In genomic region chr4:133700905-133701368, GRCm38 (mm10) we compare ENCODE assay signal across 9 mouse cellular contexts. TPM values are rescaled to one million over a fixed set of nuclear protein-coding genes. Genes with fewer than 3 reads are reported as not detected.
DNase-seq lines count a peak whose midpoint lies in the region; ATAC-seq and TF ChIP-seq lines count a peak whose summit lies in the region.
"Had no signal": no experiment of that assay in that cellular context is flagged by ENCODE, and none has a peak within 500 bp of the region (broad histone marks: within the 10 kb centered on the region; RNA-seq: fewer than 3 reads in every experiment).

No protein-coding gene starts in this region.

- H3K9ac ChIP-seq in forebrain, postnatal 0 days = no peak overlapping the region
- no peak overlapping the region for H3K9ac ChIP-seq in forebrain, embryonic 11.5 days (ENCODE audit: low read length)

- H3K27ac ChIP-seq in forebrain, postnatal 0 days (ENCODE audit: low read depth, low read length) = peak overlapping the region; percentile 15; the same call in 1 of the 2 replicates
- H3K27ac ChIP-seq in forebrain, embryonic 11.5 days (ENCODE audit: low read depth, low read length) = no peak overlapping the region
- peak overlapping the region; percentile 49 for H3K27ac ChIP-seq in bone marrow macrophage, adult 2 months (ENCODE audit: insufficient read depth, low read depth, low read length)
- H3K27ac ChIP-seq: macrophage had no signal

- TF ChIP-seq POLR2A in bone marrow macrophage, adult 2 months (IDR thresholded peaks at IDR 0.05; ENCODE audit: borderline replicate concordance, low read depth, low read length) = no peak

- peak; percentile 91 for ATAC-seq in forebrain, postnatal 0 days
- no peak for ATAC-seq in forebrain, embryonic 11.5 days (replicated peaks; ENCODE audit: low FRiP score)

- no peak overlapping the region for H3K4me2 ChIP-seq in forebrain, postnatal 0 days (ENCODE audit: low read depth)
- H3K4me2 ChIP-seq in forebrain, embryonic 11.5 days (ENCODE audit: low read depth, low read length, severe bottlenecking) = no peak overlapping the region

- H3K4me1 ChIP-seq in forebrain, postnatal 0 days (ENCODE audit: insufficient read depth) = no peaks in the 10 kb centered on the region
- no peaks in the 10 kb centered on the region for H3K4me1 ChIP-seq in forebrain, embryonic 11.5 days (replicated peaks; ENCODE audit: control insufficient read depth, insufficient read depth, low read length)
- peaks cover 47% of the 10 kb centered on the region for H3K4me1 ChIP-seq in bone marrow macrophage, adult 2 months (ENCODE audit: control insufficient read depth, insufficient read depth, low read length)

- DNase-seq in forebrain, postnatal 0 days = peak; percentile 69
- DNase-seq in forebrain, embryonic 11.5 days (ENCODE audit: low spot score) = no peak
- peak; percentile 99 for DNase-seq in heart, adult 11 months
- peak; percentile 35 to 47 for DNase-seq in kidney, postnatal 4 days
- peak; percentile 63 for DNase-seq in lung, postnatal 14 days
- no peak for DNase-seq in thymus, postnatal 0 days (ENCODE audit: low spot score)
- no peak for DNase-seq in c-Kit-positive CD71-positive TER-119-positive erythroid progenitor cells, embryonic 14.5 days (ENCODE audit: low spot score)

- TF ChIP-seq CTCF in forebrain, postnatal 0 days (IDR thresholded peaks at IDR 0.05; ENCODE audit: low read depth) = no peak
- TF ChIP-seq CTCF in bone marrow macrophage, adult 2 months (IDR thresholded peaks at IDR 0.05; ENCODE audit: low read depth, low read length) = no peak

- H3K9me3 ChIP-seq in forebrain, postnatal 0 days (ENCODE audit: low read length) = no peaks in the 10 kb centered on the region
- H3K9me3 ChIP-seq in forebrain, embryonic 11.5 days (ENCODE audit: control insufficient read depth, low read length) = no peaks in the 10 kb centered on the region

- peaks cover 8% of the 10 kb centered on the region for H3K36me3 ChIP-seq in forebrain, postnatal 0 days (ENCODE audit: insufficient read depth)
- peaks cover 5% of the 10 kb centered on the region; the same call in 1 of the 2 replicates for H3K36me3 ChIP-seq in forebrain, embryonic 11.5 days (ENCODE audit: control insufficient read depth, insufficient read depth, low read length)

- no peaks in the 10 kb centered on the region for H3K27me3 ChIP-seq in forebrain, postnatal 0 days (ENCODE audit: insufficient read depth, low read length)
- no peaks in the 10 kb centered on the region for H3K27me3 ChIP-seq in forebrain, embryonic 11.5 days (ENCODE audit: control insufficient read depth, insufficient read depth, low read length)

- 56% methylated on average over 11 of the region's 11 CpGs for WGBS in forebrain, postnatal 0 days
- WGBS in forebrain, embryonic 11.5 days = 95% methylated on average over 11 of the region's 11 CpGs

- no peak overlapping the region for H3K4me3 ChIP-seq in forebrain, postnatal 0 days (ENCODE audit: low read depth, low read length)
- H3K4me3 ChIP-seq in forebrain, embryonic 11.5 days (ENCODE audit: low read depth, low read length) = no peak overlapping the region
- H3K4me3 ChIP-seq in bone marrow macrophage, adult 2 months (ENCODE audit: insufficient read depth, low read length) = no peak overlapping the region

RNA-seq across cellular contexts. Expression of gene Pigv, which starts 28.5 kb away (rescaled TPM):
- 9.5 and 12.0 TPM in 2 replicates for total RNA-seq in forebrain, postnatal 0 days (2014; rRNA removed)
- 9.2 and 12.5 TPM in 2 replicates for polyA plus RNA-seq in forebrain, postnatal 0 days (2015; fragmentation: Nextera tagmentation; extraction: Ambion mirVana)
- 17.2 and 17.8 TPM in 2 replicates for polyA plus RNA-seq in forebrain, embryonic 11.5 days (2014; fragmentation: Nextera tagmentation; extraction: Ambion mirVana)
- 15.5 and 16.6 TPM in 2 replicates for polyA plus RNA-seq in bone marrow macrophage, adult 2 months (2012; ENCODE audit: insufficient read depth, insufficient read length, missing spikeins)
- 18.6 and 19.4 TPM in 2 replicates for polyA plus RNA-seq in thymus, postnatal 0 days (2015; fragmentation: Nextera tagmentation; extraction: Ambion mirVana)

RNA-seq across cellular contexts. Expression of gene Zdhhc18, which starts 51.0 kb away (rescaled TPM):
- 14.8 and 21.2 TPM in 2 replicates for total RNA-seq in forebrain, postnatal 0 days (2014; rRNA removed)
- polyA plus RNA-seq in forebrain, postnatal 0 days (2015; fragmentation: Nextera tagmentation; extraction: Ambion mirVana) = 9.3 and 9.6 TPM in 2 replicates
- 4.8 and 6.3 TPM in 2 replicates for polyA plus RNA-seq in forebrain, embryonic 11.5 days (2014; fragmentation: Nextera tagmentation; extraction: Ambion mirVana)
- polyA plus RNA-seq in bone marrow macrophage, adult 2 months (2012; ENCODE audit: insufficient read depth, insufficient read length, missing spikeins) = 19.4 and 27.4 TPM in 2 replicates
- polyA plus RNA-seq in thymus, postnatal 0 days (2015; fragmentation: Nextera tagmentation; extraction: Ambion mirVana) = 6.7 and 10.5 TPM in 2 replicates

RNA-seq across cellular contexts. Expression of gene Arid1a, which starts 55.6 kb away (rescaled TPM):
- total RNA-seq in forebrain, postnatal 0 days (2014; rRNA removed) = 36.2 and 51.0 TPM in 2 replicates
- 12.7 and 19.3 TPM in 2 replicates for polyA plus RNA-seq in forebrain, postnatal 0 days (2015; fragmentation: Nextera tagmentation; extraction: Ambion mirVana)
- polyA plus RNA-seq in forebrain, embryonic 11.5 days (2014; fragmentation: Nextera tagmentation; extraction: Ambion mirVana) = 54.2 and 56.6 TPM in 2 replicates
- polyA plus RNA-seq in bone marrow macrophage, adult 2 months (2012; ENCODE audit: insufficient read depth, insufficient read length, missing spikeins) = 58.7 and 61.1 TPM in 2 replicates
- 25.3 and 36.5 TPM in 2 replicates for polyA plus RNA-seq in thymus, postnatal 0 days (2015; fragmentation: Nextera tagmentation; extraction: Ambion mirVana)

Comparison
In these comparisons a context has a peak if more than half of its experiments do, and no peak if none do; other contexts are left out.
1. DNase-seq: peak in forebrain, postnatal 0 days (single experiment), heart, adult 11 months (single experiment), kidney, postnatal 4 days (2 of 2) and lung, postnatal 14 days (single experiment); none in forebrain, embryonic 11.5 days (single experiment), thymus, postnatal 0 days (single experiment) and c-Kit-positive CD71-positive TER-119-positive erythroid progenitor cells, embryonic 14.5 days (single experiment).